Mouse (Mus musculus): ENCODE measurements around the gene Gmip. TPM values are rescaled to one million over a fixed set of nuclear protein-coding genes. Genes with fewer than 3 reads are reported as not detected.

Gene Gmip
- polyA plus RNA-seq (2012; ENCODE audit: insufficient read depth, insufficient read length, low replicate concordance, missing spikeins): not detected in 2 replicates

GRCm38 (mm10) chr8:69808094-69808863 is at the start of gene Gmip:
Gmip (plus strand) TSS chr8:69808679.
- Histone ChIP-seq H3K27ac (ENCODE audit: insufficient read depth, low read depth, low read length) (no peak within 1 kb of the TSS), H3K4me3 (ENCODE audit: insufficient read depth, low read depth, low read length) (peak within 1 kb of the TSS; percentile 49), H3K4me1 (ENCODE audit: control insufficient read depth, insufficient read depth, low read length) (peaks cover 10% of the 10 kb centered on the region)
- WGBS: 7% methylated on average over 28 of the region's 28 CpGs
- TF ChIP-seq CTCF (IDR thresholded peaks at IDR 0.05; ENCODE audit: insufficient read depth, low read depth, low read length) (no peak), POLR2A (IDR thresholded peaks at IDR 0.05; ENCODE audit: insufficient read depth, low read depth, low read length) (no peak)

- WGBS: 87% methylated on average over 4 of the region's 4 CpGs
- TF ChIP-seq POLR2A (IDR thresholded peaks at IDR 0.05; ENCODE audit: insufficient read depth, low read depth, low read length): no peak
- Histone ChIP-seq H3K4me1 (ENCODE audit: control insufficient read depth, insufficient read depth, low read length) (no peaks in the 10 kb centered on the region), H3K27ac (ENCODE audit: insufficient read depth, low read depth, low read length) (no peak overlapping the region), H3K4me3 (ENCODE audit: insufficient read depth, low read depth, low read length) (no peak overlapping the region)
Measured at GRCm38 (mm10) chr8:69761814-69762445, 46.5 kb upstream of the Gmip start.

GRCm38 (mm10) chr8:69771221-69771620 is 37.3 kb upstream of the Gmip start:
- H3K27ac ChIP-seq (ENCODE audit: insufficient read depth, low read depth, low read length): no peak overlapping the region
- H3K4me1 ChIP-seq (ENCODE audit: control insufficient read depth, insufficient read depth, low read length): no peaks in the 10 kb centered on the region
- no peak overlapping the region for H3K4me3 ChIP-seq (ENCODE audit: insufficient read depth, low read depth, low read length)
- TF ChIP-seq CTCF (IDR thresholded peaks at IDR 0.05; ENCODE audit: insufficient read depth, low read depth, low read length) (no peak), POLR2A (IDR thresholded peaks at IDR 0.05; ENCODE audit: insufficient read depth, low read depth, low read length) (no peak)
- WGBS: 76% methylated on average over 9 of the region's 9 CpGs

GRCm38 (mm10) chr8:69772106-69772505 is 36.4 kb upstream of the Gmip start:
- Histone ChIP-seq H3K4me1 (ENCODE audit: control insufficient read depth, insufficient read depth, low read length) (no peaks in the 10 kb centered on the region), H3K27ac (ENCODE audit: insufficient read depth, low read depth, low read length) (no peak overlapping the region), H3K4me3 (ENCODE audit: insufficient read depth, low read depth, low read length) (no peak overlapping the region)
- TF ChIP-seq CTCF (IDR thresholded peaks at IDR 0.05; ENCODE audit: insufficient read depth, low read depth, low read length) (no peak), POLR2A (IDR thresholded peaks at IDR 0.05; ENCODE audit: insufficient read depth, low read depth, low read length) (no peak)
- WGBS: 84% methylated on average over 2 of the region's 2 CpGs

GRCm38 (mm10) chr8:69774503-69775148 is 33.9 kb upstream of the Gmip start, which contains the start of gene Gm20422:
Gm20422 (minus strand) TSS chr8:69774886.
- no peaks in the 10 kb centered on the region for H3K4me1 ChIP-seq (ENCODE audit: control insufficient read depth, insufficient read depth, low read length)
- H3K4me3 ChIP-seq (ENCODE audit: insufficient read depth, low read depth, low read length): peak within 1 kb of the TSS; percentile 72
- WGBS: under 1% methylated on average over 41 of the region's 41 CpGs
- peak within 1 kb of the TSS; percentile 97 for H3K27ac ChIP-seq (ENCODE audit: insufficient read depth, low read depth, low read length)
- TF ChIP-seq CTCF (IDR thresholded peaks at IDR 0.05; ENCODE audit: insufficient read depth, low read depth, low read length) (no peak), POLR2A (IDR thresholded peaks at IDR 0.05; ENCODE audit: insufficient read depth, low read depth, low read length) (peak; percentile 99)

GRCm38 (mm10) chr8:69775149-69775534 is 33.3 kb upstream of the Gmip start:
- H3K4me1 ChIP-seq (ENCODE audit: control insufficient read depth, insufficient read depth, low read length): no peaks in the 10 kb centered on the region
- no peak overlapping the region for H3K4me3 ChIP-seq (ENCODE audit: insufficient read depth, low read depth, low read length)
- TF ChIP-seq POLR2A (IDR thresholded peaks at IDR 0.05; ENCODE audit: insufficient read depth, low read depth, low read length) (no peak), CTCF (IDR thresholded peaks at IDR 0.05; ENCODE audit: insufficient read depth, low read depth, low read length) (no peak)
- WGBS: 52% methylated on average over 2 of the region's 2 CpGs
- 0 out of 2 replicates have a peak overlapping the region, but pooled peaks have one; percentile 35 for H3K27ac ChIP-seq (ENCODE audit: insufficient read depth, low read depth, low read length)

GRCm38 (mm10) chr8:69777111-69777510 is 31.4 kb upstream of the Gmip start:
- H3K4me1 ChIP-seq (ENCODE audit: control insufficient read depth, insufficient read depth, low read length): no peaks in the 10 kb centered on the region
- TF ChIP-seq POLR2A (IDR thresholded peaks at IDR 0.05; ENCODE audit: insufficient read depth, low read depth, low read length) (no peak), CTCF (IDR thresholded peaks at IDR 0.05; ENCODE audit: insufficient read depth, low read depth, low read length) (no peak)
- no peak overlapping the region for H3K27ac ChIP-seq (ENCODE audit: insufficient read depth, low read depth, low read length)
- no peak overlapping the region for H3K4me3 ChIP-seq (ENCODE audit: insufficient read depth, low read depth, low read length)
- WGBS: 68% methylated on average over 12 of the region's 12 CpGs

- TF ChIP-seq POLR2A (IDR thresholded peaks at IDR 0.05; ENCODE audit: insufficient read depth, low read depth, low read length) (no peak), CTCF (IDR thresholded peaks at IDR 0.05; ENCODE audit: insufficient read depth, low read depth, low read length) (no peak)
- Histone ChIP-seq H3K27ac (ENCODE audit: insufficient read depth, low read depth, low read length) (no peak overlapping the region), H3K4me3 (ENCODE audit: insufficient read depth, low read depth, low read length) (no peak overlapping the region), H3K4me1 (ENCODE audit: control insufficient read depth, insufficient read depth, low read length) (peaks cover 7% of the 10 kb centered on the region; the same call in 1 of the 2 replicates)
- WGBS: 92% methylated on average over 5 of the region's 5 CpGs
Measured at GRCm38 (mm10) chr8:69789105-69789504, 19.4 kb upstream of the Gmip start.

- TF ChIP-seq POLR2A (IDR thresholded peaks at IDR 0.05; ENCODE audit: insufficient read depth, low read depth, low read length) (no peak), CTCF (IDR thresholded peaks at IDR 0.05; ENCODE audit: insufficient read depth, low read depth, low read length) (no peak)
- Histone ChIP-seq H3K4me3 (ENCODE audit: insufficient read depth, low read depth, low read length) (no peak overlapping the region), H3K4me1 (ENCODE audit: control insufficient read depth, insufficient read depth, low read length) (peaks cover 7% of the 10 kb centered on the region; the same call in 1 of the 2 replicates), H3K27ac (ENCODE audit: insufficient read depth, low read depth, low read length) (no peak overlapping the region)
- 63% methylated on average over 5 of the region's 5 CpGs for WGBS
Measured at GRCm38 (mm10) chr8:69789731-69790130, 18.7 kb upstream of the Gmip start.
